Mouse (Mus musculus) megakaryocyte, embryonic 14.5 days (primary cell): ENCODE measurements around the gene Gstm4. TPM values are rescaled to one million over a fixed set of nuclear protein-coding genes. Genes with fewer than 3 reads are reported as not detected.
"Not testable (repeated sequence)": the region's sequence is repeated elsewhere in the genome, so short reads cannot be mapped to it uniquely, and the experiment has no call there.

Source experiments
- H3K27me3 ChIP-seq: replicated peaks from 2 replicates; pipeline ENCODE3; 2012; ENCODE audit warnings: inconsistent platforms
- H3K36me3 ChIP-seq: replicated peaks from 2 replicates; pipeline ENCODE3; 2012; ENCODE audit warnings: low read length, inconsistent platforms, mixed read lengths
- H3K4me1 ChIP-seq: 2 replicates; pipeline ENCODE4 v1.6.1; 2012; ENCODE audit warnings: inconsistent platforms
- H3K4me3 ChIP-seq: replicated peaks from 2 replicates; pipeline ENCODE3; 2012; ENCODE audit warnings: moderate library complexity, mild to moderate bottlenecking, inconsistent platforms
- H3K9me3 ChIP-seq: 2 replicates; pipeline ENCODE4 v1.6.1; 2012; ENCODE audit warnings: inconsistent platforms
- FLI1 ChIP-seq: IDR thresholded peaks from 2 replicates; pipeline ENCODE4 v1.6.1; 2012; ENCODE audit warnings: low read length, inconsistent platforms, mixed read lengths
- GATA1 ChIP-seq: IDR thresholded peaks from 3 replicates; pipeline ENCODE4 v1.6.1; 2012; ENCODE audit warnings: mixed read lengths, low read length, inconsistent platforms, borderline replicate concordance
- polyA plus RNA-seq: library from polyadenylated mRNA; stranded (reverse); fragments of >175 nt; gene quantifications from 2 replicates; pipeline ENCODE4 v1.2.3, GENCODE M21; 2012; ENCODE audit warnings: low replicate concordance; ENCODE audit not compliant: insufficient read depth

Gstm4 gene
- polyA plus RNA-seq, 1 experiment = 1.4 TPM

GRCm38 (mm10) chr3:108018190-108018820 lies 26.4 kb downstream of the Gstm4 start:
- Histone ChIP-seq H3K4me3 (peak overlapping the region; percentile 89), H3K9me3 (no peaks in the 10 kb centered on the region), H3K27me3 (peaks cover 71% of the 10 kb centered on the region), H3K36me3 (no peaks in the 10 kb centered on the region), H3K4me1 (peaks cover 21% of the 10 kb centered on the region)
- TF ChIP-seq FLI1 (no peak), GATA1 (no peak)

GRCm38 (mm10) chr3:108017473-108018189 lies 27.1 kb downstream of the Gstm4 start, which contains the start of gene Gstm1:
Gstm1 (minus strand) TSS chr3:108017973.
- Histone ChIP-seq H3K4me3 (peak within 1 kb of the TSS; percentile 89), H3K4me1 (peaks cover 21% of the 10 kb centered on the region), H3K36me3 (no peaks in the 10 kb centered on the region), H3K27me3 (peaks cover 71% of the 10 kb centered on the region), H3K9me3 (no peaks in the 10 kb centered on the region)
- no peak for TF ChIP-seq GATA1
- no peak for TF ChIP-seq FLI1

- Histone ChIP-seq H3K27me3 (peaks cover 66% of the 10 kb centered on the region), H3K4me1 (peaks cover 21% of the 10 kb centered on the region)
- not testable (repeated sequence) for H3K9me3 ChIP-seq, H3K4me3 ChIP-seq, H3K36me3 ChIP-seq
Measured at GRCm38 (mm10) chr3:108016468-108016867, 28.2 kb downstream of the Gstm4 start.

GRCm38 (mm10) chr3:108014974-108015346 lies 29.7 kb downstream of the Gstm4 start:
- H3K4me3 ChIP-seq = no peak overlapping the region
- H3K27me3 ChIP-seq = peaks cover 68% of the 10 kb centered on the region
- TF ChIP-seq FLI1 = no peak
- TF ChIP-seq GATA1 = no peak
- H3K9me3 ChIP-seq = no peaks in the 10 kb centered on the region
- H3K36me3 ChIP-seq = no peaks in the 10 kb centered on the region
- H3K4me1 ChIP-seq = peaks cover 21% of the 10 kb centered on the region

- Histone ChIP-seq H3K4me3 (no peak overlapping the region), H3K4me1 (peaks cover 21% of the 10 kb centered on the region), H3K36me3 (no peaks in the 10 kb centered on the region), H3K9me3 (no peaks in the 10 kb centered on the region), H3K27me3 (peaks cover 69% of the 10 kb centered on the region)
- TF ChIP-seq GATA1 (no peak), FLI1 (no peak)
Measured at GRCm38 (mm10) chr3:108014098-108014973, 30.4 kb downstream of the Gstm4 start.

- Histone ChIP-seq H3K4me3 (no peak overlapping the region), H3K4me1 (peaks cover 14% of the 10 kb centered on the region), H3K27me3 (peaks cover 62% of the 10 kb centered on the region), H3K36me3 (no peaks in the 10 kb centered on the region), H3K9me3 (no peaks in the 10 kb centered on the region)
- TF ChIP-seq FLI1 (no peak), GATA1 (no peak)
Measured at GRCm38 (mm10) chr3:108013331-108013871, 31.3 kb downstream of the Gstm4 start.

- Histone ChIP-seq H3K36me3 (no peaks in the 10 kb centered on the region), H3K4me3 (no peak overlapping the region), H3K9me3 (no peaks in the 10 kb centered on the region), H3K4me1 (no peaks in the 10 kb centered on the region), H3K27me3 (peaks cover 51% of the 10 kb centered on the region)
- TF ChIP-seq FLI1 (no peak), GATA1 (no peak)
Measured at GRCm38 (mm10) chr3:108011558-108011957, 33.1 kb downstream of the Gstm4 start.

- Histone ChIP-seq H3K27me3 (peaks cover 39% of the 10 kb centered on the region), H3K9me3 (no peaks in the 10 kb centered on the region), H3K36me3 (no peaks in the 10 kb centered on the region), H3K4me3 (no peak overlapping the region), H3K4me1 (no peaks in the 10 kb centered on the region)
- TF ChIP-seq GATA1 (no peak), FLI1 (no peak)
Measured at GRCm38 (mm10) chr3:108010286-108010685, 34.4 kb downstream of the Gstm4 start.

GRCm38 (mm10) chr3:108002021-108002420 lies 42.7 kb downstream of the Gstm4 start:
- no peaks in the 10 kb centered on the region for H3K9me3 ChIP-seq
- H3K4me3 ChIP-seq = no peak overlapping the region
- no peak for TF ChIP-seq FLI1
- TF ChIP-seq GATA1 = no peak
- H3K27me3 ChIP-seq = peaks cover 21% of the 10 kb centered on the region
- H3K36me3 ChIP-seq = no peaks in the 10 kb centered on the region
- H3K4me1 ChIP-seq = no peaks in the 10 kb centered on the region

- H3K9me3 ChIP-seq = peaks cover 7% of the 10 kb centered on the region
- no peaks in the 10 kb centered on the region for H3K36me3 ChIP-seq
- peaks cover 13% of the 10 kb centered on the region for H3K27me3 ChIP-seq
- no peaks in the 10 kb centered on the region for H3K4me1 ChIP-seq
- H3K4me3 ChIP-seq = no peak overlapping the region
- no peak for TF ChIP-seq GATA1
- no peak for TF ChIP-seq FLI1
Measured at GRCm38 (mm10) chr3:107999491-107999890, 45.2 kb downstream of the Gstm4 start.
